Mouse (Mus musculus) hindbrain, embryonic 10.5 days (tissue): ENCODE data around the gene Lin7a. TPM values are rescaled to one million over a fixed set of nuclear protein-coding genes. Genes with fewer than 3 reads are reported as not detected.

Source experiments
- DNase-seq: peaks from one replicate; pipeline ENCODE4 v3.0.0-alpha.2; 2017; ENCODE audit warnings: low spot score
- H3K27ac ChIP-seq: fragments of 300-500 bp; sonication (generic); 2 replicates; pipeline ENCODE4 v1.5.1; 2016; ENCODE audit warnings: mild to moderate bottlenecking, moderate library complexity
- H3K27me3 ChIP-seq: fragments of 300-500 bp; sonication (generic); 2 replicates; pipeline ENCODE4 v1.6.1; 2016; ENCODE audit warnings: mild to moderate bottlenecking; ENCODE audit not compliant: poor library complexity, insufficient read depth, severe bottlenecking
- H3K36me3 ChIP-seq: fragments of 300-500 bp; sonication (generic); 2 replicates; pipeline ENCODE4 v1.6.1; 2016; ENCODE audit warnings: mild to moderate bottlenecking, moderate library complexity
- H3K4me1 ChIP-seq: fragments of 300-500 bp; sonication (generic); replicated peaks from 2 replicates; pipeline ENCODE4 v1.6.1; 2016; ENCODE audit warnings: mild to moderate bottlenecking
- H3K4me3 ChIP-seq: fragments of 300-500 bp; sonication (generic); 2 replicates; pipeline ENCODE4 v1.5.1; 2016; ENCODE audit warnings: mild to moderate bottlenecking, moderate library complexity
- H3K9me3 ChIP-seq: fragments of 300-500 bp; sonication (generic); 2 replicates; pipeline ENCODE4 v1.6.1; 2016; ENCODE audit warnings: mild to moderate bottlenecking, moderate library complexity
- WGBS: fragments of 180-500 bp; shearing (Covaris S2); methylation state at CpG from one replicate; pipeline ENCODE4 v1.1.7; 2016; 5-methylcytosine and 5-hydroxymethylcytosine counted together
- polyA plus RNA-seq: library from polyadenylated mRNA; unstranded; fragments of >200 nt; fragmentation: Nextera tagmentation; extraction: Ambion mirVana; gene quantifications from 2 replicates; pipeline ENCODE4 v1.2.1, GENCODE M21; 2016

Gene Lin7a
- polyA plus RNA-seq, 1 experiment from 2014 or later: 10.5 TPM

GRCm38 (mm10) chr10:107249056-107249455, 22.4 kb upstream of the Lin7a start:
- no peak overlapping the region for H3K27ac ChIP-seq
- H3K36me3 ChIP-seq: no peaks in the 10 kb centered on the region
- no peak overlapping the region for H3K4me3 ChIP-seq
- no peaks in the 10 kb centered on the region for H3K9me3 ChIP-seq
- 92% methylated on average over 7 of the region's 7 CpGs for WGBS
- H3K4me1 ChIP-seq: no peaks in the 10 kb centered on the region
- no peak for DNase-seq
- H3K27me3 ChIP-seq: no peaks in the 10 kb centered on the region

DNA sequence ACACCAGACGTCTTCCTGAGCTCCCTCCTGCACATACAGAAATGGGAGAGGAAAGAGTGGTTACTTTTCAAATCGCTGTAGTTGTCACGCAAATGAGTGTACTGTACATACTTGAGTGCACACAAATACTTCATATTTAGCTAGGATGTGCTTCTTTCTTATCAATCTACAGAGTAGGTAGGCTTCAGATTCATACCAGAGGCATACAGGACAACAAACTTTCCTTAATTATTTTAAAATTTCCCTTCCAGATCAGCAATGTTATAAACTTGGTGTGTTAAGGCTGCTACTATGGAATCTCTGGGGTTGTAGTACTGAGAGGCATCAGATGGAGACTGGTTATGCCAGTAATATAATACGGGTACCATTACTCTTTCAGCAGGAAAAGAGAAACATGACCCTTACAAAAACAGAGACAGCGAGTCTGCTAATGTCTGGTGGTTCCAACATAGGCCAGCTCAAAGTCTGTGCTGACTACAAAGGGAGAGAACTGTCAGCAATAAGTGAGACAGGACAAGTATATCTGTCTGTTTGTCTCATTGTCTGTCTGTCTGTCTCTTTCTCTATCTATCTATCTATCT, 21.8 kb upstream of the Lin7a start:
- no peaks in the 10 kb centered on the region for H3K36me3 ChIP-seq
- 72% methylated on average over 5 of the region's 5 CpGs for WGBS
- no peaks in the 10 kb centered on the region for H3K9me3 ChIP-seq
- no peak for DNase-seq
- no peaks in the 10 kb centered on the region for H3K4me1 ChIP-seq
- no peaks in the 10 kb centered on the region for H3K27me3 ChIP-seq
- no peak overlapping the region for H3K4me3 ChIP-seq
- no peak overlapping the region for H3K27ac ChIP-seq

DNA sequence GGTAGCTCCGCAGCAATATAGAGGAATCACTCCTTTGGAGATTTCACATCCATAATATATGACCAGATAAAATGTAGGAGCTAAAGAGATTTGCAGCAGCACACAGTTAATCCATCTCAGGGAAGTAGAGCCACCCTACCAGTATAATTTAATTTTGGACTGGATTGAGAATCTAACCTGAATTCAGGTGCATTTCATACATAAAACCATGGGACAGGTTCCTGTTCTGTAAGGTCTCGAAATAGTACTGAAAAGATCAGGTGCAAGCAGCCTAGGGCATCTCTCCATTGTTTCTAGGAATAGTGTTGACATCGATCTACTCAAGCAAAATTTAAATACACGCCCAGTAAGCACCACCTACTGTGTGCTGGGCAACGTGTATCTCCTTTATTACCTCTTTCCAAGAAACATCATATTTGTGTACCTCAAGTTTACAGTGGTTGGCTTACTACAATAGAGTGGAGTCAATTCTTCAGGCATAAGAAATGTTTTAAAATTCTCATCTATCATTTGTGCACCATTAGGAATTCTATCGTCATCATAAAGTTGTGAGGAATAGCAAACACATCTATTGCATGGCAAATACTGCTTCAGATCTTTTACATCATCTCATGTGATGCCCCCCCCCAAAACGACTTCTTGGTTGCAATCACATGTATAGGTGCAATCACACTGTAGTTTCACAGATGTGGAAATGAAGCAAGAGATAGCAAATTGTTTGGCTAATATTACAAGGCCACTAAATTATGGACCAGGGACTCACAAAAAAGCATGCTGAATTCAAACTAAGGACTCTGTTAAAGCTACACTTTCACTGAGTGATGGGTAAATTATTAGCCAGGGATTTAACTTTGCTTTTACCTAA, 20.9 kb upstream of the Lin7a start:
- DNase-seq: no peak
- Histone ChIP-seq H3K27me3 (no peaks in the 10 kb centered on the region), H3K36me3 (no peaks in the 10 kb centered on the region), H3K4me3 (no peak overlapping the region), H3K4me1 (no peaks in the 10 kb centered on the region), H3K27ac (no peak overlapping the region), H3K9me3 (no peaks in the 10 kb centered on the region)
- 84% methylated on average over 7 of the region's 7 CpGs for WGBS

DNA sequence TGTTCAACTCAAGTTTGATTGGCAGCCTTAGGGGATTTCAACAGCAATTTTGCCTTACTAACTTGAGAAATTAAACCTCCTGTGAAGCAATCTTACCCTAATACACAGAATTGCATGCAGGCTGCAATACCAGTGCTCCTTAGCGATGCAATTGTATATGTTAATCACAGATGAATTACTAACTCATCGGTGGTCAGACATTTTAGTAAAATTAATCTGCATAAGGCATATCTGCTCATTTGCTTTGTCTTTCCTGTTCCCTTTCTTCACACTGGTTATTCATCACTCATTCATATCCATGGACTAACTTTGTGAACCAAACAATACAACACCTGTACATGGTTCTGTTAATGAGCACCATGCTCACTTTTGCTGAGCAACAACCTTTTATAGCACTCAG, 20.2 kb upstream of the Lin7a start:
- DNase-seq: no peak
- no peaks in the 10 kb centered on the region for H3K36me3 ChIP-seq
- H3K27me3 ChIP-seq: no peaks in the 10 kb centered on the region
- WGBS: 86% methylated on average over 2 of the region's 2 CpGs
- H3K4me1 ChIP-seq: no peaks in the 10 kb centered on the region
- no peak overlapping the region for H3K4me3 ChIP-seq
- H3K27ac ChIP-seq: no peak overlapping the region
- no peaks in the 10 kb centered on the region for H3K9me3 ChIP-seq

GRCm38 (mm10) chr10:107251801-107252502, 19.5 kb upstream of the Lin7a start:
- Histone ChIP-seq H3K27me3 (no peaks in the 10 kb centered on the region), H3K27ac (no peak overlapping the region), H3K4me1 (no peaks in the 10 kb centered on the region), H3K36me3 (no peaks in the 10 kb centered on the region), H3K4me3 (no peak overlapping the region), H3K9me3 (no peaks in the 10 kb centered on the region)
- 87% methylated on average over 2 of the region's 2 CpGs for WGBS
- no peak for DNase-seq

DNA sequence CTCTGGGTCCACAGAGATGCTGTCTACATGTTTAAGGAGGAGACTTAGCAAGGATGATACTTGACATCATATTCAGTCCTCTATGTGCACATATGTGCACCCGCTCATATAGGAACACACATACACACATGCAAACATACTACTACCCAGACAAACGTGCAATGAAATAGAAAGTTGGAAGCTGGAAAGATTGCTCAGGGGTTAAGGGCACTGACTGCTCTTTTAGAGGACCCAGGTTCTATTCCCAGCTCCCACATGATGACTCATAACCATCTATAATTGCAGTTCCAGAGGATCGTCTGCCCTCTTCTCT, 19.0 kb upstream of the Lin7a start:
- no peak for DNase-seq
- Histone ChIP-seq H3K4me3 (no peak overlapping the region), H3K36me3 (no peaks in the 10 kb centered on the region), H3K27ac (no peak overlapping the region), H3K27me3 (no peaks in the 10 kb centered on the region), H3K9me3 (no peaks in the 10 kb centered on the region), H3K4me1 (no peaks in the 10 kb centered on the region)
- WGBS: 89% methylated on average over 3 of the region's 3 CpGs

DNA sequence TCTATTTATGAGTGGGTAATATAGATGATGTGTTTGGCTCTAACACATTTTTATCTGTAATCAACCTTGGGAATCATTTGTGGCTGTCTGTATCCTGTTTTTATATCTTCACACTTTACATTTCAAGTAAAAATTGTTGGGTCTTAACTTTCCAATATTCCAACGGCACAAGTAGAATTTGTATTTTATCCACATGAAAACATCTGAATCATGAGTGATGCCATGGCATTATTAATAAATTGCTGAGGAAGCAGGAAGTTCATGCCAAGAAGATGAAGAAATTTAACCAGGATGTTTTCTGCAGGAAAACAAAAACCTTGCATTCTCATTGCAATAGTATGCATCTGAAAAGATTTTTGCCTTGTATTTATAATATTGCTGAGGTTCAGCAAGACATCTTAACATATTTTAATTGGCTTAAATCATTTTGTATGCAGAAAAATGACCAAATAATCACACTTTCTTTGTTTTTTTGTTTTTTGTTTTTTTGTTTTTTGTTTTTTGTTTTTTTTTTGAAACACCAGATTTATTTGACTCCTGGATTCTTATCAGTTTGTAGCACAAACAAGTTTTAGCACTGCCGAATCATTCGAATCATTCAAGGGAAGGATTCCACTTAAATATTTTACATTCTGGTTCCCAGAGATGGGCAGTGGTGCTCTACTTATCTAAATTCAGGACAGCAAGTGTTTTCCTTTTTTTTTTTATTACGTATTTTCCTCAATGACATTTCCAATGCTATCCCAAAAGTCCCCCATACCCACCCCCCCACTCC, 18.1 kb upstream of the Lin7a start:
- DNase-seq: no peak
- Histone ChIP-seq H3K27me3 (no peaks in the 10 kb centered on the region), H3K27ac (no peak overlapping the region), H3K4me3 (no peak overlapping the region), H3K9me3 (no peaks in the 10 kb centered on the region), H3K4me1 (no peaks in the 10 kb centered on the region), H3K36me3 (no peaks in the 10 kb centered on the region)
- 92% methylated on average over 4 of the region's 4 CpGs for WGBS

- no peaks in the 10 kb centered on the region for H3K4me1 ChIP-seq
- no peak overlapping the region for H3K27ac ChIP-seq
- no peaks in the 10 kb centered on the region for H3K9me3 ChIP-seq
- no peaks in the 10 kb centered on the region for H3K36me3 ChIP-seq
- H3K4me3 ChIP-seq: no peak overlapping the region
- H3K27me3 ChIP-seq: no peaks in the 10 kb centered on the region
- DNase-seq: no peak
Measured at GRCm38 (mm10) chr10:107254656-107255055, 16.8 kb upstream of the Lin7a start.

DNA sequence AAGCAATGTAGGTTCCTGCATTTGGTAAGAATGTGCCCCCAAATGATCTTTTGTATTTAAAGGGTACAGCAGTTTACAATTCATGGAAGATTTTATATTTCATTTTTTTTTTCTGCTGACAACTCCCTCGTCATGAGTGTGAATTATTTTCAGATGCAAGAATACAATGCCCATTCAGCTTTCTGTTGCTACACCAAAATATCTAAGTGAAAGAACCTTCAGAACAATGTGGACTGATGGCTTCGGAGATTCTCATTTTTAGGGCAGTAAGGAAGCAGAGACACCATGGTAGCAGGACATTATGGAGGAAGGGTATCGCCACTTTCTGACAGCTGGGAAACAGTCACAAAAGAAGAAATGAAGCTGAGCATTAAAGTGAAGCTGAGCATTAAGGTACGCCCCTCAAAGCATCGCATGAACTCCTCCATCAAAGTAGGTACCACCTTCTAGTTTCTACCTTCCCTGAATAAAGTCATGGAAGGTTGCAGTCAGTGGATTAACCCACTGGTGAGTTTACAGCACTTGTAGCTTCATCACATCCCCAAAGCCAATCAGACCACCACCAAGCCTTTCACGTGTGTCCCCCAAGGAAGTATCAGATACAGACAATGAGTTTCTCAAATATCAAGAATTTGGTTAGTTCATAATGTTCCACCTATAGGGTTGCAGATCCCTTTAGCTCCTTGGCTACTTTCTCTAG, 16.0 kb upstream of the Lin7a start:
- no peaks in the 10 kb centered on the region for H3K27me3 ChIP-seq
- 93% methylated on average over 6 of the region's 6 CpGs for WGBS

DNA sequence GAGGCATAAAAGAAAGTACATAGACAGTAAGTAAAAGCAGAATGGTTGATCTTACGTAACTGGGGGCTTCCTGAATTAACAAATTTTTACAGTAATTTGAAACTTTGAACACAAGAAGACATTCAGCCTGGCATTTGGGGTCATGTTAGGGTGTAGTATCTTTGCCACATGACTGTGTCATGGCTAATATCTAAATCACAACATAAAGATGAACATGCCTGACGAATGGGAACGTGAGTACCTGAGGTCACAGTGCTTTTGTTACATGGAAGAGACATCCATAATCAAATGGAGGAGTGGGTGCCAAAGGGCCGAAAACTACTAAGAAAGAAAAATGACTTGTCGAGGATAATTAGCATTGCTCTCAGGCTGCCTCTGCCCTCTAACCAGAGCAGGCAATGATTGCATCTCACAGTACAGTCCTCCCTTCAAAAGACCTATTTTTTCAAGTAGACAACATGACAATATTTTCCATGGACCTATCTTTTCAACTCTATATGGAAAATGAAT, 15.0 kb upstream of the Lin7a start:
- no peak for DNase-seq
- Histone ChIP-seq H3K4me1 (no peaks in the 10 kb centered on the region), H3K36me3 (no peaks in the 10 kb centered on the region), H3K4me3 (no peak overlapping the region), H3K27me3 (no peaks in the 10 kb centered on the region), H3K27ac (no peak overlapping the region), H3K9me3 (no peaks in the 10 kb centered on the region)
- 82% methylated on average over 5 of the region's 5 CpGs for WGBS

More for the DNA sequence above, 16.0 kb upstream of the Lin7a start:
- Histone ChIP-seq H3K4me1 (no peaks in the 10 kb centered on the region), H3K27ac (no peak overlapping the region), H3K9me3 (no peaks in the 10 kb centered on the region), H3K36me3 (no peaks in the 10 kb centered on the region), H3K4me3 (no peak overlapping the region)
- no peak for DNase-seq

- Histone ChIP-seq H3K9me3 (no peaks in the 10 kb centered on the region), H3K27ac (no peak overlapping the region), H3K4me3 (no peak overlapping the region), H3K4me1 (no peaks in the 10 kb centered on the region), H3K27me3 (no peaks in the 10 kb centered on the region), H3K36me3 (no peaks in the 10 kb centered on the region)
- DNase-seq: no peak
- WGBS: 90% methylated on average over 2 of the region's 2 CpGs
Measured at GRCm38 (mm10) chr10:107260428-107260827, 11.1 kb upstream of the Lin7a start.

GRCm38 (mm10) chr10:107272131-107272803, 781 bp downstream of the Lin7a start:
- Histone ChIP-seq H3K9me3 (no peaks in the 10 kb centered on the region), H3K27ac (peak overlapping the region; percentile 86), H3K4me3 (peak overlapping the region; percentile 76), H3K4me1 (peaks cover 13% of the 10 kb centered on the region; the same call in 1 of the 2 replicates), H3K27me3 (peaks cover 43% of the 10 kb centered on the region), H3K36me3 (no peaks in the 10 kb centered on the region)
- DNase-seq: peak; percentile 72
- WGBS: under 1% methylated on average over 41 of the region's 41 CpGs
